Mouse (Mus musculus) gastrocnemius, adult 2 months (tissue): ENCODE measurements around the gene Qpct. TPM values are rescaled to one million over a fixed set of nuclear protein-coding genes. Genes with fewer than 3 reads are reported as not detected.

Experiments used
- DNase-seq: peaks from one replicate; pipeline ENCODE4 v3.0.0; 2022
- H3K27ac ChIP-seq: fragments of 200-600 bp; 2 replicates; pipeline ENCODE4 v1.8.1; 2022; ENCODE audit warnings: mild to moderate bottlenecking
- H3K4me3 ChIP-seq: fragments of 200-600 bp; 2 replicates; pipeline ENCODE4 v1.8.1; 2022; ENCODE audit warnings: mild to moderate bottlenecking, moderate library complexity
- CTCF ChIP-seq: fragments of 200-600 bp; IDR thresholded peaks from 2 replicates; pipeline ENCODE4 v1.8.1; 2022; ENCODE audit warnings: antibody characterized with exemption, mild to moderate bottlenecking, moderate library complexity
- intact Hi-C: fragments of 180-260 bp; cut with DNase I; formaldehyde crosslinking; loops from one replicate; pipeline ENCODE4 v1.15.1; 2025
- long read RNA-seq, 2 experiments: library from polyadenylated mRNA; stranded (forward); transcript quantifications; one replicate each; pipeline ENCODE4 v2.0.0; 2021
- total RNA-seq, 2 experiments: library from RNA; stranded (reverse); gene quantifications; 2 replicates each; pipeline ENCODE4 v1.2.3; 2021

Qpct gene
- total RNA-seq, result 1 to 10 TPM; 2.4 to 3.8 TPM
- long read RNA-seq, experiment 1, transcript Qpct-201 (7 exons, 2,059 nt), result major isoform, 5 of 6 reads
- long read RNA-seq, experiment 1, partial matches to known transcripts, result 0 of 6 reads
- long read RNA-seq, experiment 1, other reads (novel, unspliced or antisense), result 0 of 6 reads
- long read RNA-seq, experiment 2, partial matches to known transcripts, result 0 of 2 reads
- long read RNA-seq, experiment 2, other reads (novel, unspliced or antisense), result 0 of 2 reads

GRCm38 (mm10) chr17:79051606-79052005 is at the start of gene Qpct:
Gene Qpct, plus strand, starts transcription at chr17:79051906.
- DNase-seq, result no peak
- Histone ChIP-seq H3K27ac (peak within 1 kb of the TSS; percentile 49; the same call in 1 of the 2 replicates), H3K4me3 (peak within 1 kb of the TSS; percentile 78)
- TF ChIP-seq CTCF, result no peak
- intact Hi-C loops, result no loop called here

DNA sequence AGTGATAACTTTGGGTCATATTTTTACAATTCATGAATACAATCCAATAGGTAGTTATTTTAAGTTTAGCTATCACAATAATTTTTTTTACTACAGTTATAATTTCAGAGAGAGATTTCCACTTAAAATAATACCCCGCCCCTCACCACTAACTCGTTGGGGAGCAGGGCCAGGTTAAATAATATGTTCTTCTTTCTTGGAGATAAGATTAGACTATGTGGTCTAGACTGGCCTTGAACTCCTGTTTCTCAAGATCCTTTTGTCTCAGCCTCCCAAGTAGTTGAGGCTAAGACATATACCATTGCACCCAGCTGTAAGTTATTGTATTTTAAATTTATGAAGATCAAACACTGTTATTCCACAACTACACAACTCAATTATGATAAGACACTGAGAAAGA is 38.1 kb upstream of the Qpct start:
- TF ChIP-seq CTCF, result no peak
- Histone ChIP-seq H3K4me3 (no peak overlapping the region), H3K27ac (no peak overlapping the region)
- intact Hi-C loops, result no loop called here
- no peak for DNase-seq

- TF ChIP-seq CTCF, result no peak
- intact Hi-C loops, result no loop called here
- DNase-seq, result no peak
- Histone ChIP-seq H3K4me3 (no peak overlapping the region), H3K27ac (no peak overlapping the region)
Observed at GRCm38 (mm10) chr17:79014911-79015685, 36.6 kb upstream of the Qpct start.

DNA sequence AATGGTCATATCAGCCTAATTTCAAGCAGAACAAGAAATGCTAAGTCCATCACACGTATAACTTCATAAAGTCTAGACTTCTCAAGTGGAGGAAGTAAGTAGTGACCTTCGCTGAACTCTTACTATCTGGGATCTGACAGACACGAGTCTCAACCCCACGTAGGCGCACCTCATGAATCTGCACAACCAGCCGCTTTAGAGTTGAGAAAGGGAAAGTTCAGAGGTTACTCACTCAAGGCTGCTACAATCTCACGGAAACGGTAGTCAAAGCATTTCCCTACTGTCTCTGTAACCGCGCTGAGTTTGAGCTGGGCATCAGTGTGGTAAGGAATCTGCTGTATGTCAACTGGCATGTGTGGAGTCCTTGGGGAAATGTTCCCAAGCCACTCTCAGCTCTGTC is 35.9 kb upstream of the Qpct start:
- Histone ChIP-seq H3K27ac (no peak overlapping the region), H3K4me3 (no peak overlapping the region)
- intact Hi-C loops, result no loop called here
- TF ChIP-seq CTCF, result no peak
- DNase-seq, result no peak

- Histone ChIP-seq H3K4me3 (peak overlapping the region; percentile 95), H3K27ac (no peak overlapping the region)
- intact Hi-C loops, result no loop called here
- no peak for DNase-seq
- no peak for TF ChIP-seq CTCF
Observed at GRCm38 (mm10) chr17:79018422-79018821, 33.3 kb upstream of the Qpct start.

DNA sequence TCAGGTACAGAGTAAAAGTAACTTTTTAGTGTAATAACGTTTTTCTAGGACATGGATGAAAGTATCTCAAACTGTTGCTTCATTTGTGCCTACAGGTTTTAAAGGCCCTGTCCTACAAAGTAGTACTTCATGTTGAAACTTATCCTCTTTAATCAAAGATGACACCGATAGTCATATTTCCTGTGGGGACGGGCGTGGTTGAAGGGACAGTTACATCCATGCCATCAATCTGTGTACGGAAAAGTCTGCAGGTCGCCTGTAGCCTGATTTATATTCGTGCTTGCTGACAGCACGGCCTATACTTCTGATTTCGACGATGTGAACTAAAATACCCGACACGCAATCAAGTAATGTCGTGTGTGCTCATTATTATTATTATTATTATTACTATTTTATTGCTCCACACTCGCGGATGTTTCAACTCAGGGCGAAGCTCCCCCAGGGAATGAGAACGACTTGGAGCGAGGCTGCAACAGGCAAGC is 31.9 kb upstream of the Qpct start:
- intact Hi-C loops, result loop anchor here (5.0 kb wide), 1 partner anchor 282 kb away; the partner anchor contains the start of gene Strn
- Histone ChIP-seq H3K4me3 (peak overlapping the region; percentile 95), H3K27ac (peak overlapping the region; percentile 95)
- no peak for DNase-seq
- no peak for TF ChIP-seq CTCF

- peak; percentile 79 for DNase-seq
- intact Hi-C loops, result loop anchor here (5.0 kb wide), 1 partner anchor 283 kb away; the partner anchor contains the start of gene Strn
- Histone ChIP-seq H3K4me3 (peak within 1 kb of the TSS; percentile 95), H3K27ac (peak within 1 kb of the TSS; percentile 95)
- no peak for TF ChIP-seq CTCF
Observed at GRCm38 (mm10) chr17:79020208-79020983, 31.3 kb upstream of the Qpct start, which contains the start of gene Prkd3. Gene Prkd3, minus strand, starts transcription at chr17:79020816.

DNA sequence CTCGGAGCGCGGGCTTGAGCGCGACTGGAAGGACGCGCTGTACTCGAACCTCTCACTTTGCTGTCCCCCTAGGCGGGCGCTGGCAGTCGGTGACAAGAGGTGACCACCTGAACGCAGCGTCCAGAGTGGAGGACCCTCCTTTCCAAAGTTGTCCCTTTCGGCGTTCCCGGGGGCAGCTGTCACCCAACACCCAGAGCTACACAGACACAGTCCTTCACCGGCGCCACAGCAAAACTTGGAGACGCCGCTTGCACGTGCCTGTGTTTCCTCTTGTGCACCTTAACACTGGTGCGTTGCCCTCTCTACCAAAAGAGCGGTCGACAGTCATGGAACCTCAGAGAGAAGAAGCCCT is 30.7 kb upstream of the Qpct start:
- no peak for DNase-seq
- H3K4me3 ChIP-seq, result peak overlapping the region; percentile 95
- intact Hi-C loops, result loop anchor here (5.0 kb wide), 1 partner anchor 284 kb away; the partner anchor contains the start of gene Strn
- peak overlapping the region; percentile 95 for H3K27ac ChIP-seq
- TF ChIP-seq CTCF, result no peak

GRCm38 (mm10) chr17:79022746-79023145 is 29.0 kb upstream of the Qpct start:
- intact Hi-C loops, result loop anchor here (5.0 kb wide), 1 partner anchor 285 kb away; the partner anchor contains the start of gene Strn

GRCm38 (mm10) chr17:79024544-79024943 is 27.2 kb upstream of the Qpct start:
- no peak overlapping the region for H3K4me3 ChIP-seq
- intact Hi-C loops, result loop anchor here (5.0 kb wide), 1 partner anchor 287 kb away; the partner anchor contains the start of gene Strn
- H3K27ac ChIP-seq, result no peak overlapping the region
- TF ChIP-seq CTCF, result no peak
- no peak for DNase-seq

More at GRCm38 (mm10) chr17:79022746-79023145, 29.0 kb upstream of the Qpct start:
- H3K4me3 ChIP-seq, result no peak overlapping the region
- no peak overlapping the region for H3K27ac ChIP-seq
- TF ChIP-seq CTCF, result no peak
- DNase-seq, result no peak

DNA sequence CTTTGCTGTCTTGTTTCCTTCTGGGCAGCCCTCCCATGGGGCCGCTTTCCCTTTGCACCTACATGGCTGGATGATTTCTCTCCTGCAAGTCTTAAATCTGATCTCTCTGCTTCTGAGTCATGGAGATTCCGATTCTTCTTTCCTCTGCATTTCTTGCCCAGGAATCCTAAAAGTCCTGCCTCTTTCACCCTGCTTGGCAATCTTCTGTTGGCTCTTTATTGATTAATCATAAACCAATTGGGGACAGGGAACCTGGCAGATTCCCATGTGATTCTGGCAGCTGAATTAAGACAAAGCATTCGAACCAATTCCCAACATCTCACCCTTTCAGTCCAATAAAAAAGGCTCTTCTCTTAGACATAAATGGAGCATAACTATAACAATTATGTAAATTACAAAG is 22.5 kb upstream of the Qpct start:
- H3K27ac ChIP-seq, result no peak overlapping the region
- intact Hi-C loops, result no loop called here
- H3K4me3 ChIP-seq, result no peak overlapping the region
- no peak for TF ChIP-seq CTCF
- DNase-seq, result no peak

DNA sequence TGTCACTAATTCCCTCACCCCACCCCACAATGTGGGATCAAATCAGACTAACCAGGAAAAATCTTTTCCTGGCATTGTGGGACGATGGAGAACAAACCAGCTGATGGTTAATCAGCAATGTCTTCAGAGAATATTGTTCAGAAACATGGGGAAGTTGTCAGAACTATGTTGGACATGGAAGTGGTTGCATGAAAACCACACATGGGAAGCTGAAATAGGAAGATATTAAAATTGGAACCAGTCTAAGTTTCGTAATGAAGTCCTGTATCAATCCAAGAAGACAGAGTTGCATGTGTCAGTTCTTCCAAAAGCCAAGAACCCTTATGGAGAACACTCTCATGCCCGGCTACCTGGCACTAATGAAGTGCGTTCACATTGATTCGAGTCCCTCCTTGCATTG is 20.1 kb upstream of the Qpct start:
- no peak for TF ChIP-seq CTCF
- H3K27ac ChIP-seq, result no peak overlapping the region
- no peak overlapping the region for H3K4me3 ChIP-seq
- DNase-seq, result no peak
- intact Hi-C loops, result no loop called here
